Mouse (Mus musculus): ENCODE data around the gene Pdzd3. TPM values are rescaled to one million over a fixed set of nuclear protein-coding genes. Genes with fewer than 3 reads are reported as not detected.

The Pdzd3 gene
- total RNA-seq, 2 experiments from 2014 or later = 0.88 to 1.0 TPM

DNA sequence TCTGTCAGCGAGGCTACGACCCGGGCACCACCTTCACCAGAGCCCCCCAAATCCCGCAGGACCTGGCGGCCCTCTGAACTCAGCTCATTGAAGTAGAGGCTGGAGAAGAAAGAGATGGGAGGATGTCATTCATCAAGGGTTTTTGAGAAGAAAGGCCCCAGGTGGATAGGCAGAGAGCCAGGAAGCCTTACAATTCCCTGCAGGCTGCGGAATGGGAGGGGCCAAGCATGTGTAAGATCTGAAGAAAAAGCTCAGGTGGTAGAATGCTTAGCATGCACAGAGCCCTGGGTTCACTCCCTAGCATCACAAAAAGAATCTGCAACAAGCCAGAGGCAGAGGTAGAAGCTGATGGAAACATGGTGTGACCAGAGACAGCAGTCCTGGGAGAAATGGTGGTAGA is 2.2 kb upstream of the Pdzd3 start:
- DNase-seq (ENCODE audit: low spot score in 2 of 2) = no peak

DNA sequence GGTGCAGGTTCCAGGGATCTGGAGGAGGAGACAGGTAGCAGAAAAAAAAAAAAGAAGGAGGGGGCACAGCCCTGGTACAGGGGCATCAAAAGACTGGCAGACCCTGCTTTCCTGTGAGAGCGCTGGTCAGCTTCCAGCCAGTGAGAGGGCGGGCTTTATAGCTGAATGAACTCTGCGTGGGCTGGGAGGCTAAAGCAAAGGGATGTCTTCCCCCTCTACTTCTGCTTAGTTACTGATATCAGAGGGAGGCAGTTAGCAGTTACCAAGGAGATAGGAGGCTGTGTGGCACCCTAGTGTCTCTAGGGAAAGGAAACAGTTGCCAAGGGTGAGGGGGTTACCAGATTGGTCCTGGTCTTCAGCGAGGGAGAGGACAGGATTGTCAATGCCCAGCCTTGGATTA is 826 bp downstream of the Pdzd3 start:
- no peak for DNase-seq (ENCODE audit: low spot score in 2 of 2)

DNA sequence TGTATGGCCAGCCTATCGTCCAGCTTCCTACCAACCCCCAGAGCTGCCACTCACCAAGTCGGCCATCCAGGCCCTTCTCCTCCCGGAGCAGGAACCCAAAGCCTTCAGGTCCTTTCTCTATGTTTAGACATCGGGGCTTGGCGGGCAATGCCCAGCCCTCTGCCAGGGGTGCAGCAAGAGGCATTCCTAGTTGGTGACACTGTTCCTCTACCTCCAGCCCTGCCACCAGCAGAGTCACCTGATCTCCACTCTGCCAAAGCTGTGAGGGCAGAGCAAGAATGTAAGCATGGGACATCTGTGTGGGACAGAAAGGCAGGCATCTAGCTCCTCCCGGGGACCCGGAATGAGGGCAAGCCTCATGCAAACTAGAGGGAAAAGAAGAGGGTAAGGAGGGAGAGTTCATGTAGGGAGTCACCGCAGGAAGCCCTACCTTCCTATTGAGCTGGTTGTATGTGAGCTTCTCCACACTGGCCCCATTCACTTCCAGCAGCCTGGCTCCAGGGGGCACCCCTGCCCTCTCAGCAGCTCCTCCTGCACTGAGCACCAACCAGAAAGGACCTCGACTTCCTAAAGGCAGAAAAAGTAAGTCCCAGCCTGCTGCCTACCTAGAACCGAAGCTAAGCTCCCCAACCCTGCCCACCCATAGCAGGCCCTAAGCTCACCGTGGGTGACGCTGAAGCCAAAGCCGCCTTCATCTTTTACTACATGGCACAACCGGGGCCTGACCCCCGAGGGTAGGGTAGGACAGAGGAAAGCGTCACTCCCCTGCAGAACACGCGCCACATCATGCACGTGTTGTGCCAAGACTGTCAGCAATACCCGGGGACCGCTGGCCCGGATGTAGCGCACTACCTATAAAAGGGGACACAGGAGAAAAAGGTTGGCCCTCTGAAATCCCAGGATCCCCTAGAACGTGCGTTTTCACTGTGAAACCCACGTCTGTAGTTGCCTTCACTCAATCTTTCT is 1.8 kb downstream of the Pdzd3 start:
- peak; percentile 62 to 71 for DNase-seq (ENCODE audit: low spot score in 2 of 2)

DNA sequence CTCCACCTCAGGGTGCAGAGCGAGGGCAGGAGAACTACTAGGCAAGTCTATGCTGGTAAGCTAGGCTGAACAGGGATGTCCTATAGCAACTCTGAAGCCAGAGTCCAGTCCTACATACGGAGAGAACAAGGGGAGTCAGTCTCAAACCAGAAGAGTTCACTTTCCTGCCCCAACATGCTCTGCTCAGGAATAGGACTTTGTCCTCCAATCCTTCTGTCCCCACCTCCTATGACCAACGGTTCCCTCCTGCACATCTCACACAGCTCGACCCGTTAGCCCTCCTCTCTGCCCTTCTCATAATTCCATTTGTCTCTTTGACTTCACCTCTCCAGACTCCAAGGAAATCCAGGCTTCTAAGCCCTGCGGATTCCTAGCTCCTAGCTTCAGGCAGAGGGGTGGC is 3.4 kb downstream of the Pdzd3 start:
- no peak for DNase-seq (ENCODE audit: low spot score in 2 of 2)

DNA sequence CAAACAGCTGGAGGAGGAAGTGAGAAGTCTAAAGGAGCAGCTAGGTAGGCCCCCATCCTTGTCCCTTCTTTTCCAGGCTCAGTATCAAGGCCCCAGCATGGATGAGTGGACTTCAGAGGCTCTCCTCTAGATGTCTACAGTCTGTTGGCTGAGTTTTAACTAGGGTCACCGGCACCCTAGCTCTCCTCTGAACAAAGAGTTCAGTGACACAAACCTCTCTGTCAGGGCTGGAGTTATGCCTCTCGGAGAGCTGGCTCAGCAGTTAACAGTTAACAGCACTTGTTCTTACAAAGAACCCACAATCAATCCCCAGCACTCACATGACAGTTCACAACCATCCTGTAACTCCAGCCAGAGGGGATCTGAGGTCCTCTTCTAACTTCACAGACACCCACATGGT is 7.7 kb downstream of the Pdzd3 start:
- no peak for DNase-seq (ENCODE audit: low spot score in 2 of 2)

DNA sequence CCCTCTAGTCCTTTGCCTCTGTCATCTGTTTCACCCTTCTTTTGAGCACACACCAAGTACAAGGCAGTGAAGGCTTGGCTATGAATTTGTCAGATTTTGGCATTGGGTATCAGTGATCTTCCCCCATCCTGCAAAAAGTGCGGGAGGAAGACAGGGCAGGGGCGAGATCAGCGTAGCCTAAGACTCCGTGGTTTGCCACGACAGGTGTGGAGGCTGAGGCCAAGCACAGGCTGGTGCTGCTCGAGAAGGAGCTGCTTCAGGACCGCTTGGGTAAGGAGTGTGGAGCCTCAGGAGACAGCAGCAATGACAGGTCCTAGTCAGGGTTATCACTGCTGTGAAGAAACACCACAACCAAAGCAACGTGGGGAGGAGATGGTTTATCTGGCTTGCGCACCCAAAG is 9.9 kb downstream of the Pdzd3 start:
- no peak for DNase-seq (ENCODE audit: low spot score in 2 of 2)

DNA sequence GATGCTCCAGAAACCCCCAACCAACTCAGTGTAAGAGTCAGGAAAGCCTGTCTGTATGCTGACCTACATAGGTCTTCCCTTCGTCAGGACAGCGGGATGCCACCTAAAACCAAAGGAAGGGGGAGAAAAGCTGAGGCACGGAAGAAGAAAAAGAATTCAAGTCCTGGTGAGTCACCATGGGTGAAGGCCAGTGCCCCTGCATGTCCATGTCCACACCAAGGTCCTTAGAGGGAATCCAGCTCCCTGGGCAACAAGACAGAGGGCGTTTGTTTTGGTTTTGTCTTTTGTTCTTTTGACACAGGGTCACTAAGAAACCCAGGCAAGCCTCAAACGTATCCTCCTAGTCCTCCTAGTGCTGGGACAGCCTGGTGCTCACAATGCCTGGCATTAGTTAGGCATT is 10.4 kb downstream of the Pdzd3 start:
- DNase-seq (ENCODE audit: low spot score in 2 of 2) = no peak

DNA sequence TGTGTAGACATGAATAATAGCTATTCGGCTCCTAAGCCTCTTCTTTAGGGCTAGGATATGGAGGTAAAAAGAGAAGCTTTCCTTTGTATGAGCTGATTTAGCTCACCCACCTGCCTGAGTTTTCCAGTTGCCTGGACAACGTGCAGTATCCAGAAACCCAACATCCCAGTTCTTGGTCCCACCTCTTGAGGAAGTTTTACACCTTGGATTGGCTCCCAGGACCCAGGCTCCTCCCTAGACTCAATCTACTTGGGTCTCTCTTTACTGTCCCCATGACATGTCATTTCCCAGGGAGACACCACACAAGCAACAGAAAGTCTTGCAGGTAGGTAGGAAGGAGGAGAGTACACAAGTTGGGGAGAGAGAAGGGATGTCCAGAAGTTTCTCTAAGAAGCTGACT is 10.9 kb downstream of the Pdzd3 start, which contains the start of gene Ccdc153:
TSS of gene Ccdc153 (plus strand) at position 278 of the 400 bp plus-strand sequence.
- DNase-seq (ENCODE audit: low spot score in 2 of 2) = no peak

DNA sequence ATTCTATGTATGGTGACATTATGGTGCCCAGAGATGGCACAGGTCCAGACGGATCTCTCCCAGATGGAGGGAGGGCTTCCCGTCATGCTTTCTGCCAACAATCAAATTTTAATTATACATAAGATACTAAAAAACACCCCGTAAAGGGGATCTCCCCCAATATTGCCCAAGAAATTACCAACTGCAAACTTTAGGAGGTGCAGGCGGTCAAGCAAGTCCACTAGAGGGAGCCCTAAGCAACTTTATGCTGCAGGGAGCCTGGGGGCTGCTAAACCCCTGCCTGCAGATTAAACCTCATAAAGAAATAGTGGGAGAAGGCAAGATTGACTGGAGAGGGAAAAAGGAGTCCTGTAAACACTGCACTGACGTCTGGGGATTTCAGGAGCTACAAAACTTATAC is 11.8 kb downstream of the Pdzd3 start:
- DNase-seq (ENCODE audit: low spot score in 2 of 2) = peak; percentile 52 to 71

DNA sequence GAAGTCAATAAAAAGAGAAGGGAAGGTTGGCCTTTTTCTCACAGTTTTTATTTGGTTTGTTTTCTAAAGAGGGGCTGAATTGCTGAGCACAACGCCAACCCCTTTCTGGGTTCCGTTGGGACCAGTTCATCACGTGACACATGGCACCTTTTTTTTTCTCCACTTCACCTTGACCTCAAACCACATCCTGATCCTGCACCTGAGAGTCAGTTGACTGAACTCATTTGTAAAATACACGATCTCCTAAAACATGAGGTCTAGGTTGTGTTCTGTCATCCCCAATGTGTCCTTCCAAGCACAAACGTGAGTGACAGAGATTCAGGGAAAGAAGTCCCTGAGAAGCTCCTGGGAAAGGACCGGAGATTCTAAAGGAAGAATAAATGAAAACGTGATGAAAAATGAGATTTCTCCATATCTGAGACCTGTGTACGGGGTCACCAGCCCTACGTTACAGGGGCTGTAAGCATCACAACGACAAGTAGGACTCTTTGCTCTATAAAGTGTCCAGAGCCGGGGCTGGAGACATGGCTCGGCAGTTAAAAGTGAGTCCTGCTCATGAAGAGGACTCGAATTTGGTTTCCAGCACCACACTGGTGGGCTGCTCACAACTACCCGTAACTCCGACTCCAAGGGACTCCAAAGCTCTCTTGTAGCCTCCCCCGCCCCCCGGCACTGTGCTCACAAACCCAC is 12.6 kb downstream of the Pdzd3 start:
- DNase-seq (ENCODE audit: low spot score in 2 of 2) = no peak

DNA sequence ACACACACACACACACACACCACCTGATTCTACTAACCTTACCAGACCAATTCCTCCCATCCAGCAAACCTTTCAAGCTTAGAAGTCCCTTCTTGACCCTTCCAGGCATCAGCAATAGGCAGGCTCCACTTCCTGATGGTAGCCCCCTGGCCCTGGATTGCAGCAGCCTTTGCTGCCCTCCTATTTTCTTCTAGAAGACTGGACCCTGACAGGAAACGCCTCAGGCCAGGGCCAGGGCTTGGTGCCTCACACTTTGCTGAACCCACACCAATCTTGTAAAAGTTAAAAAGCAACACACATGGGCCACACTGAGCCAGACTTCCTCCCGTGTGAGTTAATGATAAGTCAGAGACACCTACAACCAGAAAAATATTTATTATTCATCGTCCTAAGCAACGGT is 14.1 kb downstream of the Pdzd3 start:
- DNase-seq (ENCODE audit: low spot score in 2 of 2) = no peak

DNA sequence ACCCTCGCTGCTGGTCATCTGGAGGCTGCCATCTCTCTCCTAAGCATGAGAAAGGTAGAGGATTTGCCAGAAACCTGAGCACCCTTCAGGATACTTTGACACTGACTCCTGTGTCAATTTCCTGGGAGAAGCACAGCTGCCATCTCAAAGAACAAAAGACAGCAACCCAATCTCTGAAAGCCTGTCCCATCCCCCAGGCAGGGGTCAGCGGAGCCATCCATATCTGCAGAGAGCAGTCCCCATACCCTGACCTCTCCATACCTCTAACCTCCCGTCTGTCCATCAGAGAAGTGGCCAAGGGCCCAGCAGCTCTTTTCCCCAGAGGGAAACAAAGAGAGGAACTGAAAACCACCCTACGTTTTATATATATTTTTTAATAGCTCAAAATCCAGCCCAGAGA is 14.7 kb downstream of the Pdzd3 start:
- DNase-seq (ENCODE audit: low spot score in 2 of 2) = no peak

DNA sequence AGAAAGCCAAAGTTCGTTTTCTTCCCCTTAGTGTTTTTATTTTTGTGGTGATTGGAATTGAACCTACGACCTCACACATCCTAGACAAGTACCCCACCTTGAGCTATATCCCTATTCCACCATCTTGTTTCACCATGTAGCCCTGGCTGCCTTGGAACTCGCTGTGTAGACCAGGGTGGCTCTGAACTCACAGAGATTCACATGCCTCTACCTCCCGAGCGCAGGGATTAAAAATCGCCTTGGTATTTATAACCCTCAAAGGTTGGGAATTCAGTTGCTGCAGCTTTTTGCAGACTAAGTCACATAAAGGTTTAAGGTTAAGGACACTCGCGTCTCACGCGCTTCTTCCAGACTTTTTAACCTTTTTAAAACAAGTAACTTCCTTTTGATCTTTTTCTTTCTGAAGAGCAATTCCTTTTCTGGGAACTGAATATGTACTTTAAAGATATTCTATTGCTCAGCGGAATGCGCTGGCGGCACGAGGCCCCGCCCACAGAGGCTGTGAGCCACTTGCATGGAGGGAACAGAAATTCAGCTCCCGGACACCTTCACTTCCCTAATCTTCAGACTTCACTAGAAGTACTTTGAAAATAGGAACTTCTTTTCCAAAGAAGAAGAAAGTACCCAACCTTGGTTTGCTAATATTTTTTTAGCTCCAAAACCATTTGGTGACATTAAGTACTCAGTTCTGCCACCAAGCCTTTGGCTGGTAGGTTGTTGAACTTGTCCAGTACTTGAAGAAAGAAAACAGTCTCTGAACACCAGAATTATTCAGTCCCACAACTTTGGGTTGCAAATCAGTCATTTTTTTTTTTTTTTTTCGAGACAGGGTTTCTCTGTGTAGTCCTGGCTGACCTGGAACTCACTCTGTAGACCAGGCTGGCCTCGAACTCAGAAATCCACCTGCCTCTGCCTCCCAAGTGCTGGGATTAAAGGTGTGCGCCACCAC is 16.5 kb downstream of the Pdzd3 start:
- peak in 1 of 2 experiments; percentile 52 for DNase-seq (ENCODE audit: low spot score in 2 of 2)

DNA sequence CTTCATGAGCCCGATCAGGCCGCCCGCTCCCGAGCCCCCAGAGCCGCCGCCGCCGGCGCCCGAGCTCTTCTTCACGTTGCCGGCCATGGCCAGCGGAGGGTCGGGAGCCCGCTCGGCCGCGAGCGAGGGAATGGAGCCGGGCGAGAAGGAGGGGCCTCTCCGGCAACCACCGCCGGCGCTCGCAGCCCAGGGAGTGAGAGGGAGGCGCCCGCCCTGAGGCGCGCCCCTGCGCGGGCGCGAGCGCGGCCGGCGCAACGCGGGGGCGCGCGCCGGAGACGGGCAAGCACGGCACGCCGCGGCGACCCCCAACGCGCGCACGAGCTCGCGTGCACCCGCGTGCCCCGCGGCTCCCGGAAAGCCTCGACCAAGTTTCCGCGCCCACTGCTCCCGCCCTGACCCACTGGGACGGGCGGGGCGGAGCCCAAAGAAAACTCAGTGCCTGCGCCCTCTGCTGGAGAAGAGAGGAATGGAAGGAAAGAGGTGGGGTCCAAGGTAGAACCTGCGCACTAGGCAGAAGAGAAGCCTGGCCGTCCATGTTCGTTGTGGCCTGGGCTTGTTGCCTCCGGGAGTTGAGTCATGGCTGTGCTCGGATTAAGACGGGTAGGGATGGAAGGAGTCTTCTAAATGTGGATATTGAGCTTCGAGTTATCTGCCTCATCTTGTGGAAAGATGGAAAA is 17.3 kb downstream of the Pdzd3 start, which contains the start of gene Cbl:
TSS of gene Cbl (minus strand) at position 248 of the 677 bp plus-strand sequence.
- peak; percentile 100 for DNase-seq (ENCODE audit: low spot score in 2 of 2)

DNA sequence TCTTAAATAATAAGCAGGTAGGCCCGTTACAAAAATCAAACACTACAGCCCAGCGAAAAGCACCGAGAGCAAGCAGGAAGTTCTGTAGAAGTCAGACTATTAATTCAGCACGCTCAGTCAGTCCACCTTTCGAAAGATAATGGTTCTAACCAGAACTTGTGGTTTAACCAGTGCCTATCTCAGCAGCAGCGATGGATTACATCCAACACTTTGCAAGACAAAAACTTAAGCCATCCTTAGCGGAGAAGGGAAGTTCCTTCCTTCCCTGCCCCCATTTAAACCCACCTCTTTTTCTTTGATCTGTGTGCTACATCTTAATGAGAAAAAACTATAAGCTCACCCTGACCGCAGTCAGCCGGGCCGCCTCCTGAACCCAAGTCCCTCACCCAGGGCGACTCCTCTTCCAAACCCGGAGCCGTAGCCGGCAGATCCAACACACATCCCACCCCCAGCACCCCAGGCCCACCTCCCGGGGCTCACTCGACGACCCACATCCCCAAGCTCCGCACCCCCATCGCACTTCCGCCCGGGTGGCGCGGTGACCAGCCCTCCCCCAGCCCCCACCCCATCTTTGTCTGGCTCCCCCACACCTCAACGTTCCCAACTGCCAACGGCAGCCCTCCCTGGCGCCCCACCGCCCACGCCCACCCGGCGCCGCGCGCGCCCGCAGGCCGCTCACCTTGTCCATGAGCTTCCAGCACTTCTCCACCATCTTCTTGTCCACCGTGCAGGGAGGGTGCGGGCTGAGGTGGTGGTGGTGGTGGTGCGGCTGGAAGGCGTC is 18.1 kb downstream of the Pdzd3 start:
- DNase-seq (ENCODE audit: low spot score in 2 of 2) = peak in 1 of 2 experiments; percentile 64

DNA sequence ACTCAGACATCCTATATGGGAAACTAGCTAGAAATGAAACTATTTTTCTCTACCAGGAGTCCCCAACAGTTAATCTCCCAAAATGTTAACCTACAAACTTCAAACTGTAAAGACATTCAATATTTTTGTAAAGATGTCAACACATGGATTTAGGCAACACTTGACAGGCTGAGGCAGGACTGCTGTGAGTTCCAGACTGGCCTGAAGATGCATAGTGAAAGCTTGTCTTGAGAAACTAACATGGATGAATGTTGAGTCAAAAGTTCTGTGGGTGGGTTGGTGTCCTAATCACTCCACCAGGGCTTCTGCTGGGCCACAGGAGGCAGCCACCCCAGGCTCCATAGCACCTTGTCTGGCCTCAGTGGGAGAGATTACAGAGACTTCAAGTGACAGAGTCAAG is 19.7 kb downstream of the Pdzd3 start:
- no peak for DNase-seq (ENCODE audit: low spot score in 2 of 2)

DNA sequence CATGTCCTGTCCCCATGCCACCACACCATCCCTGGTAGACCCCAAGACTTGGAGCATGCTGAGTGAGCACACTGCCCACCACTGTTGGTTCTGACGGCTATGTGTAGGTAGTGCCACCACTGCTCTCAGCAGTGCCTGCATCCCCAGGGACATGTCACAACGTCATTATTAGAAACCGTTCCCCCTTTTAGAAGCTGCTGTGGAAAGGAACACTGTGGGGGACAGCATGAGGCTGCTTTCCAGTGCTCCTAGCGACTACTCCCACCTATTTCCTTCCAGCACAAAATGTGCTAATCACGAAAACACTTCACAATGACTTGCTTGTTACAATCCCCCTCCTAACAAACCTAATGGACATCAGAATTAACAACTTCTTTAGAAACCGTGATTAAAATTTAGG is 25.3 kb downstream of the Pdzd3 start:
- no peak for DNase-seq (ENCODE audit: low spot score in 2 of 2)

DNA sequence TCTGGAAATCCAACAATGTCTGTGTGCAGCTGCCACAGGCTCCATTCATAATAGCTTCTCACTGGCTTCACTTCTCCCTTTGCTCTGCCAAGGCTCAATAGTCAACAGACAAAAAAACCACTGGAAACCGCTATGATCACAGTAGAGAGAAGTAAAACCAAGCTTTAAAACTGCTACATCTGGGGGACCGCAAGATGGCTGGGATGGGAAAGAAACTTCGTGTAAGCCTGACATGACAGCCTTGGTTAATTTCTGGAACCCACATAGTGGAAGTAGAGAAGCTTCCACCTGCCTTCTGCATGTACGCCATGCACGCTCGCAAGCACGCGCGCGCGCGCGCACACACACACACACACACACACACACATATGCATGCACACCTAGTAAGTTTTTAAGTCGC is 37.7 kb downstream of the Pdzd3 start:
- no peak for DNase-seq (ENCODE audit: low spot score in 2 of 2)

DNA sequence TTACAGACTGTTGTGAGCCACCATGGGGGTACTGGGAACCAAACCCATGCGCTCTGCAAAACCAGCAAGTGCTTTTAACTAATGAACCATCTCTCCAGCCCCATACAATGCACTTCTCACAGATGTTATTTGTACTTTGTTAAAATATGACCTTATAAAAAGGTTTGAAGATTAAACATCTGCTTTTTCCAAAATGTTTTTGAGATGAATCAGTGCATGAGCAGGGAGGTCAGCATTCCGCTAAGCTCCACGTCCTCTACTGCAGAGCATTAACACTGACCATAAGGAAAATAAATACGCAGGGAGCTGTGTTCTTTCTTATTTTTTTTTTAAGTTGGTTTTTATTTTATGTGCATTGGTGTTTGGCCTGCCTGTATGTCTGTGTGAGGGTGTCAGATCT is 38.9 kb downstream of the Pdzd3 start:
- no peak for DNase-seq (ENCODE audit: low spot score in 2 of 2)

DNA sequence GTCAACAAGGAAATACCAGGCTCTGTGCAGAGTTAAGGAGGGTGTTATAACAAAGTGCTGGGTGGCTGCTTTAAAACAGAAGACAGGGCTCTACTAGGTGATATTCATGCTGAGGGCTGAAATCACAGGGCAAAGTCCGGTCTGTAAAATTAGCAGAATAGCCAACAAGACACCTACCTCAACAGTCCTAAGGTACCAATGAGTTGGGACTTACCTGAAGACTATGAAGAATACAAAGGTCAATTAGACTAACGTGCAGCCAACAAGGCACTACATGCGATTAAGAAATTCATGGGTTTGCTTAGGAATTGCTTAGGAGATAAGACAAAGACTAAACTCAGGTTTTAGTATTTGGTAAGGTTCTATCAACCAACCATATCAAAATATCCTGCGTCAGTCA is 41.9 kb downstream of the Pdzd3 start:
- DNase-seq (ENCODE audit: low spot score in 2 of 2) = no peak

Measured in layer of hippocampus, postnatal 14 days (tissue).